Mouse (Mus musculus) spleen, postnatal 14 days (tissue): ENCODE measurements around the gene Atm.

Experiments used
- DNase-seq, 2 experiments: peaks; one replicate each; pipeline ENCODE4 v3.0.0; 2021 to 2022; ENCODE audit warnings: low spot score in 2 of 2

Atm gene

DNA sequence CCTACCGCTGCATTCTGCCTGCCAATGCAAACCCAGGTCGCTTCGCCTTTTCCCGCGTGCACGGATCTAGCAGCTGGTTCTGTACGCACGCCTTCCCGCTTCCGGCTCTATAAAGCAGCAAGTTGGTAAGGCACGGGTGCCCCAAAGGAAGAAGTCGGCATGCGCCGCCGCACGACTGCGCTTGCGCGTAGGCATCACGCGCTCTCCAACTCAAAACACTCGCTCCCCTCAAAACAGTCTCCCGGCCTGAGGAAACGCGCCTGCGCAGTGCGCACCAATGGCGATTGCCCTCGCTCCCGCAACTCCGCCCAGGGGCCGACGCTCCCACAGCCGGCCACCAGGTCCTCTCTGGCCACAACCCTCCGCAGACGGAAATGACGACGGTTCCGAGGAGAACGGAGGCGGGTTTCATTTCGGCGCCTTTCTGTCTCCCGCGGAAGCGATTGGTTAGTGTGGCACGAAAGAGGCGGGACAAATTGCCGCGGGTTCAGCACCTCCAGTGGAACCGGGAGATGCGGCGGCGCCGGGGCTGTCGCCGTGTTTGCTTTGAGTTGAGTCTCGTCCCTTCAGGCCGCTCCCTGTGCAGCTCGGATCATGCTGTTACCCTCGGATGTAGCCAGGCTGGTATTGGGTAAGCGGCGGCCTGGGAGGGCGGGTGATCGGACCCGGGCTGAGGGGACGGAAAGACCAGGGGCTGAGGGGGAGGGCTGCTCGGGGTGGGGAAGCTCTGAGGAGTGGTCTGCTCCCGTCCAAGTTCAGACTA is at the start of gene Atm, which contains the start of gene Npat:
Gene Atm (minus strand): TSS at position 183 of the 763 bp plus-strand sequence.
Gene Npat (plus strand): TSS at position 490 of the 763 bp plus-strand sequence.
- DNase-seq, result peak; percentile 98

DNA sequence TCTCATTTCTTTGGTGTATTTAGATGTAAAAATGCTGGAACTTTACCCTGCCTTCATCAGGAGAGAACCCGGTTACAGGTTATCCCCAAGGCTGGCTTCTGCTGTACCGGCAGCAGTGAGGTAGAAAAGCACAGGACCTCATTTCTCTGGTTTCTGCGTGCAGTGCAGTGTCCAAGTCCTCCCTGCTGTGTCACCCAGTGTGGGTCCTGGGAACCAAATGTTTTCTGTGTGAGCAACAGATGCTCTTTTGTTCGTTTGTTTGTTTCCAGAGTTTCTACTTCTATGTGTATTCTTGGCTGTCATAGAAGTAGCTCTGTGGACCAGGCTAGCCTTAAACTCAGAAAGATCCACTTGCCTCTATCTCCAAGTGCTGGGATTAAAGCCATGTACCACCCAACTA is 45.3 kb upstream of the Atm start:
- DNase-seq, result no peak

DNA sequence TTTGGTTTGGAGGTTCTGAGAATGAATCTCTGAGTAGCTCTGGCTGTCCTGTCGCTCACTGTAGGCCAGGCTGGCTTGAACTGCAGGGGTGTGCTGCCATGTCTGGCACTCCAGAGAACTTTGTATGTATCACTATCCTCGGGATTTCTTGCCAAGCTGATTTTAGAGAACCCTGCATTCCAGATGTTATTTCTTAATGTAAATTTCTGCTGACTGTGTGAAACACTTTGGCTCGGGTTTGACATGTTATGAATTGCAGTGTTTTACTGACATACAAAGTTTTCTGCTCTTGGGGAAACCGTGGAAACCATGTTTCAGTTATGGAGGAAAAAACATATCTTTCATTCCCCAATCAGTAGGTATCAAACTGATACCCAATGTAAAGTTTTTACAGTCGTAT is 39.2 kb upstream of the Atm start:
- no peak for DNase-seq

DNA sequence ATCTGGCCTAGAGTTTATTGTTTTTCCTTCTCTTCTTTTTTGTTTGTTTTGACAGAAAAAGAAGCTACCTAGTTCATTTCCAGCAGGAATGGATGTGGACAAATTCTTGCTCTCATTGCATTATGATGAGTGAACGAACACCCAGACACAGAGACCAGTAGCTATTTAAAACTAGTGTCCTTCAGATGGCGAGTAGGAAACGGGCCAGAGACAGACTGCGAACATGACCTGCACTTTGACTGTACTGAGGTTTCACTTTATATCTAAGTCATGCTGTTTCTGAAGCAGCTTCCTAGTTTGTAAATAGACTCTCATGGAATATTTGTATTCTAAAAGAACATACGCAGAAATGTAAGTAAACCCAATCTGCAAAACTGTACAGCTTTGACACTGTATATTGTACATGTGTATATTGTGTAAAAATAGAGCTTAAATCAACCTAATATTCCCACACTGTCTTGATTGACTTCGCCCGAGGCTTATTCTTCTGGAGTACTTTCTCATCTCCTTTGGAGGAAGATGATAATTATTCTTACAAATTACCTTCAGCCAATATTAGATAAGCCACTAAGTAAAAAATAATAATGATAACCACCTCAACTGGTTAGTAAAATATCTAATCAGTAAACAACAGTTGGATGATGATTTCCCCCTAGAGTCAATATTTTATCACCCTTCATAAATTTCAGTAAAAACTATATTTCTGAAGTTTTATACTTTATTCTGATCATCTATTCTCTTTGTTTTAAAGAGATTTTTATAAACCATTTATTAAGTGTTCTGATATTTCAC is 36.2 kb upstream of the Atm start:
- no peak for DNase-seq

DNA sequence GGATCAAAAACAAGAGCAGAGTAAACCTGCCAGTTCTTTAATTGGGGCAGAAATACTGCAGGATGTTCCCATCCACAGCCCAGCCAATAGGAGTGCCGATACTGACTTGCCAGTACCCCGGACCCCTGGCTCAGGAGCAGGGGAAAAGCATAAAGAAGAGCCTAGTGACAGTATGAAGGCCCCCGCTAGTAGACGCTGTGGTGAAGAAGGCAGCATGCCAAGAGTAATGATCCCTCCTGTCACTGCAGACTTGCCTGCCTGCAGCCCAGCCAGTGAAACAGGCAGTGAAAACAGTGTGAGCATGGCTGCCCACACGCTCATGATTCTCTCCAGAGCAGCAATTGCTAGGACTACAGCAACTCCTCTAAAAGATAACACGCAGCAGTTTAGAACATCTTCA is 34.1 kb upstream of the Atm start:
- DNase-seq, result no peak

DNA sequence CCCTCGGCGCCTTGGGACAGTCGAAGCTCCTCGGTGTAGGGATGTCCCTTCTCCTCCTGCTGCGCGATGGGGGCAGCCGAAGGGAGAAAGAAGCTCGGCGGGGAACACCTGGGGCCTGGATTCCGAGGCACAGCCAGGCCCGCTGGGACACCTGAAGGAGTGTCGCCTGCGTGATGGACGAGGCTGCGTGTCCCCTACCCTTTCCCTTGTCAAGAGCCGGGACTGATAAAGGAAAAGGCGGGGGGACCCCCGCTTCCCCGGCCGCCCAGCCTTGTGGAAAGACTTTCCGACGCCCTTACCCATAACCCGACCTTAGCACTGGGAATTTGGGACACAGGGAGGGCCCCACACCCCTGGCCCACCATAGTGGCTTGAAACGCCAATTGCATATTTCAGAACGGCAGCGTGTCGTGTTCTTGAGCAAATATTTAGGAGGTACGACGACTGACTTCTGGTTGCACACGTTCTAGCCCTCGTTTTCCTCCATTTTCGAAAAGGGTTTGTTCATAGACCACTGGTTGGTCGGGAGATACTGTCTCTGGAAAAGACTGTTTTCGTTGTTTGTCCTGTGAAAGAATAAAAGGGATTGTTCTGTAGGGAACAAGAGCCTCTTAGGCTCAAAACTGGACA is 911 bp upstream of the Atm start:
- DNase-seq, result no peak

DNA sequence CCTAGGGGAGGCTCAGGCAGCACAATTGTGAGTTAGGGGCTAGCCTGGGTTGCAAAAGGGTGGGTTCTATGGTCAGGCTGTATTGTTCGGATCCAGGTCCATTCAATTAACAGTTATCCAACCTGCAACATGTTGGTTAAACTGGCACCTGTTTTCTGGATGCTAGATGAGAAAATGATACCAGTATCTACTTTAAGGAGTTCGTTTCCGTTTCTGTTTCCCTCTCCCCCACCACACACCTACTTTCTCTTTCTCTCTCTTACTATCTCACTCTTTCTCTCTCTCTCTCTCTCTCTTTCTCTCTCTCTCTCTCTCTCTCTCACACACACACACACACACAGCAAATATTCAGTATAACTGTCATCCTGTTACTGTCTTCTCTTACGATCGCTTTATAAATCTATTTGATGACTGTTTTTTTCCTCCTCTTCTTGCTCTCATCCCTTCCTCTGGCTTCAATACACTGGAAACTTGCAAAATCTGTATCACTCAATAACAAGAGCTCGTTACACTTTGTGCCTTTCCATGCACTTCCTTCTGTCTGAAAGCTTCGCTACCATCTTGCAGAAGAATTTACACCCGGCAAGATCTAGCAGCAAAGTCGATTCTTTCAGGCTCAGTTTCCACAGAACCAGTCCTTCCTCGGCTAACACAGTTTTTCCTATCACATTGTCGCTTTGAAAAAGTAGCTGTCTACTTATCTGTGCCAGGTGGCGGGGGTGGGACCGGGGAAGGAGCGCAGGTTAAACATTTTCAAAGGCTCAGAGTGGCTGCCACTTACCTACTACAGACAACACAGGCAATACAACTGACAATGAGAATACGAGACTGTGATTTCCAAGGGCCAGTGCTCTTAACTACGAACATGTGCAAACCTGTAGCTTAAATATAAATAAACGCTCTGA is 872 bp downstream of the Atm start:
- DNase-seq, result no peak

DNA sequence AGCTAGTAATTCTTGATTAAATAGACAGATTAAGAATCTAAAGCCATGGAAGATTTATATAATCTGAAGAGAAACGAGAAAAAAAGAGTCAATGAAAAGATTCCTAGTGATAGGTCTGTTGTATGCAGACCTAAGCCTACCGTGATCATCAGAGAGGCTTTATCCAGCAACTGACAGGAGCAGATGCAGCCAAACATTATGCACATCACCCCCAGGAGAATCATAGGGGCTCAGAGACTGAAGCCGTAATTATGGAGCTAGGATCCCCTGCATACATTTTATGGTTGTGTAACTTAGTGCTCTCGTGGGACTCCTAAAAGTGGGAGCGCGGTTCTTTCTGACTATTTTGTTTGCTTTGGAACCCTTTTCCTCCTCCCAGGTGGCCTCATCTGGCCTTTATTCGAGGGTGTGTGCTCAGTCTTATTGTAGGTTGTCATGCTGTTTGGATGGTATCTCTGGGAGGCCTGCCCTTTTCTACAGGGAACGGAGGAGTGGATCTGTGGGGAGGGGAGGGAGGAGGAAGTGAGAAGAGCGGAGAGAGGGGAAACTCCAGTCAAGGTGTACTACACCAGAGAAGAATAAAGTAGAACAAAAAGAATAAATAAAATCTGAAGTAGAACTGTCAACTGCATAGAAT is 19.0 kb downstream of the Atm start:
- no peak for DNase-seq

DNA sequence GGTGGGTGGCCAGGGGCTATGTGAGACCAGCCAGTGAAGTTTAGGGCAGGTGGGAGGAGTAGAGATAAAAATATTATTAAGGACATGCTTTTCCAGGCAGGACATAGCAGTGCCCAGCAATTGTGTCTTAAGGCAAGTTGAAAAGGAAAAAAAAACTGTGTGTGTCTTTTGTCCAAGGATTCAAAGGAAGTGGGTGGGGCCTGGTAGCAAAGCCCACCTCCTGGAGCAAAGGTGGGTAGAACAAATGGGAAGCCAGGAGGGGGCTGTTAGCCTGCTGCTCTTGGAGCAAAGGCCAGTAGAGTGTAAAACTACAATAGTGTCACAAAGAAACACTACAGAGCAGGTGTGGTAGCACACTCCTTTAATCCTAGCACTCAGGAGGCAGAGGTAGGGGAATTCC is 22.4 kb downstream of the Atm start:
- no peak for DNase-seq

DNA sequence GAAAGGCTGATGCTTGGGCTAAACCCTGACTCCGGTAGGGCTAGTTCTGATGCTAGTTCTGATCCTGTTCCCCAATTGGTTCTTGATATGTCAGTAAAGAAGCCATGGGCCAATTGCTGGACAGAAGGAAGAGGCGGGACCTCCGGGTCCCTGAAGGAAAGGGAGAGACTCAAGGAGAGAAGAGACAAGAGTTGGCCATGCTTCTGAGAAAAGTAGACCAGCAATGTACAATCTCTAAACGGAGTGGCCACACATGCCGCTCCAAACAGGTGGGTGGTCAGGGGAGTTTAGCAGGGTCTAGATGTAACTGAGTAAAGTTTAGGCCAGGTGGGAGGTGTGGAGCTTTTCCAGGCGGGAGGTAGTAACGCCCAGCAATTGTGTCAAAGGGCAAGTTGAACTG is 28.5 kb downstream of the Atm start:
- DNase-seq, result no peak

DNA sequence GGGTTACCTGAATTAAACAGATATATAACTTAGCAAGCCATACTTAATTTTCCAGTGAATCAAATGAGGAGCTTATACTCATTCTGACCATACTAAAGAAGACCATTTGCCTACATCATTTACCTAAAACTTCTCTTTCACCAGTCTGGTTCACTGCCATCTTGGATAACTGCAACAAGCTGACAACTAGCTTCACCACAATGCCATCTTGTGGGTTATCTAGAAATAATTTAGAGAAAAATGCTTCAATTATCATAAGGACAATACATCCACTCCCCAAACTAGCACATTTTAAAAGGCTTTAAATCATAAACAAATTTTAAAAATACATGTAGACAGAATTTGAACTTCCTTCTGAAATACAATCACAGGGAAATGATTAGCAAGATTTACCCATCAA is 50.7 kb downstream of the Atm start:
- DNase-seq, result no peak

DNA sequence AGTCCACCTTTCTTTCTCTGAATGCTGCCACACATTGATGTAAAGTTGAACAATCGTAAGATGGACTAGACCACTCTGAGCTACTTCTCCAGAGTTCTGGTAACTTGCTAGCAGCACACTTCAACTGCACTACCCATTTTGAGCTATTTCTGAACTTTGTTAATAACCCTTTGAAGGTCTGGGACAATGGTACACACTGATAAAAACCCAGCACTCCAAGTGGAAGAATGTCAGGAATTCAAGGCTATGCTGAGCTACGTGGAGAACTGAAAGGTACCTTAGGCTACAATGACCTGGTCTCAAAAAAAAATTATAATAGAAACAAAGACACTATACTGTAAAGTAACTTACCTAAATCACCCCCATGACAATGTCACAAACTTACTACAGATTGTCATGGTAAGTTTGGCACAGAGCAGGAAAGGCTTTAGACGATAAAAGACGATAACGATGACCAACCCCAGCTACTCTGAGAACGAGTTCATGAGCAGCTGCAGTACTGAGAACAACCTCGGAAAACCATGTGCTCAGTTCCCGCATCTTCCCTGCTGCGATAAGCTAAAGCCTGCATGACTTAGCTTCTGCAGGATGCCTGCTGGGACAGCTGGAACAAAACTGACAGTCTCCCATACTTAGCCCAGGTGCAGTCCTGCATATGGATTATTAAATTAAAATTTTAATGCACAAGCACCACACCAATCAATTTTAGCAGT is 63.6 kb downstream of the Atm start:
- no peak for DNase-seq

DNA sequence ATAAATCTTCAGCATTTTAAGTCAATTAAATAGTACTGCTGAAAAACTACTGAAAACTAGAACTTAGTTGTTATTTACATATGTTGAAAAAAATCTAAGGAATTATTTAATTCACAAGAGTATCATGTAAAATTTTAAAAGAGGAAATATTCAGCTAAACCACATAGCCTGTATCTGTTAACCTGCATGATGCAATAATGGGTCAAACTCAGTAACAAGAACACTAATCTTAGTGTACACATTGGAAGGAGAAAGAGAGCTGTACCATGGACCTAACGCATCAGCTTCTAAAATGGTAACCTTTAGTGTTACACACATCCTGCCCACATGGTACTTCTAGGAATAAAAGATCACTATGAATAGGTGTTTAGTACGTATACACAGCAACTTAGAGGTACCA is 84.5 kb downstream of the Atm start:
- DNase-seq, result no peak

DNA sequence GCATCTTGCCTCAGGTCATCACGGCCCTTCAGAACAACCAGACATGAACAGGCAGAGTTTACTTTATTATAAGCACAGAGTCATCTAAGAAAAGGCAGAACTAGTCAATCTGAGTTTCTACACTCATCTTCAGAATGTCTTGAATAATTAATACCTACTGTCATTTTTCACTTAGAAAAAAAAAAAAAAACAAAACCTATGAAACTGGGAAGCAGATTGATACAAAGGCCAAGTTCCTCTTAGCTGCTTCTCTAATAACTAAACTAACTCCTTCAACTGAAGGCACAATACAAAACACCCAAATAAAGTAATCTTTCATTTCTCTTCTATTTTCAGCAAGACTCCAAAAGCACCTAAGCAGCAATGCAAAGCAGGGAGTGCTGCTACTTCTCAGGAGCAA is 85.9 kb downstream of the Atm start:
- DNase-seq, result no peak

DNA sequence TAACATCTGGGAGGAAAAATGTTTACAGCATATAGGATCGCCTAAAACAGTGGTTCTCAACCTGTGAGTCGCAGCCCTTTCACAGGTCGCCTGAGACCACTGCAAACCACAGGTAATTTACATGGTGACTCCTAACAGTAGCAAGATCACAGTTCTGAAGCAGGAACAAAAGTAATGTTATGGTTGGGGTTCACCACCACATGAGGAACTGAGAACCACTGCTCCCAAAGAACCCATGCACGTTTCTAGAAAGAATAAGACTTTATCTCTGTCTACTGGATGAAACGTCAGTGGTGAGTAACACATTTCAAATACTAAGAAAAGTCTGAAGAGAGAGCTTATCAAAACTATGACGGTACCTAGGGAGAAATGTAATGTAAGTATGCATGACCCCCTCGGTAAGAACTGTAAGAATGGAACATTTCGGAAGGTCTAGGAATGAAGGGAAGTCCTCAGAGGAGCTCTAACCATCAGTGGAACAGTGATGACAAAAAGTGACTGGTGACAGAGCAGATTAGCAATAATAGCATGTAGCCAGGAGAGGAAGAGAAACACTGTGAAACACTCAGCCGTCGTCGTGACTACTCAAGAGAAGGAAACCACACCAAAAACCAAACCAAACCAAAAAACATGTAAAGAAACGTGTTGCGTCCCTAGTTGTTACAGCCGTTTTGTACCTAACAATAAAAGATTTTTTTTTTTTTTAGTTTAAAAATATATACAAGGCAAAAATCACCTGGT is 100.5 kb downstream of the Atm start:
- no peak for DNase-seq

DNA sequence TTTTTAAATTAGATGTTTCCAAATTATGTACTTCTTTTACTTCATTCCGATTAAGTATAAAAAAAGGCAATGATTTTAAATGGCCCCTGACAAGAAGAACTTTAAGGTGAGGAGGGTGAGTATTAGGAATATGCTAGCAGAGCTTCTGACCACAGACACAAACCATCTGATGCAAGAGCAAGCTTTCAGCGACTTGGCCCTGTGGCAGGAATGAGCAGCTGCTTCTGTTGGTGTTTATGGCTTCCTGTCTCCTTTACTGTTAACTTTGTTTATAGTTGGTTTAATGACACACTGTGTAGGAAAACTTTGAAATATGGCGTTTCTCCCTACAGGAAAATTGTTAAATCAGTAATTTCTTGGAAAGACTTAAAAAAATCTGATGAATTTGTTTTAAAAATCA is 108.9 kb downstream of the Atm start:
- DNase-seq, result no peak

DNA sequence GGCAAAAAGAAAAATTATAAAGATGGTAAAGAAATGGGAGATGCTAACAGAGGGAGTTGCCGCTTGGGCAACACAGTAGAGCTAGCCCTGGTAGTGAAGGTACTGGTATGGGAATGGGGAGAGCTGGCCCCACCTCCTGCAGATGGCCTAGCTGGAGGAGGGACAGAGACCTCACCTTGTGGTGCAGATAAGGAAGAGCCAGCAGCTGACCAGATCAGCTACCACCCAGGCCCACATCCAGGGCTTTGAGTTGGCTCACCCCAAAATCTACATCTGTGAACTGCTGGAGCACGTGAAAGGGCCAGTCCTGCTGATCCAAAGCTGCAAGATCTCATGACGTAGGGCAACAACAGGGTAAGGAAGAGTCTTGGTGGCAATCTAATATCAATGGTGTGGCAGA is 109.8 kb downstream of the Atm start:
- no peak for DNase-seq

DNA sequence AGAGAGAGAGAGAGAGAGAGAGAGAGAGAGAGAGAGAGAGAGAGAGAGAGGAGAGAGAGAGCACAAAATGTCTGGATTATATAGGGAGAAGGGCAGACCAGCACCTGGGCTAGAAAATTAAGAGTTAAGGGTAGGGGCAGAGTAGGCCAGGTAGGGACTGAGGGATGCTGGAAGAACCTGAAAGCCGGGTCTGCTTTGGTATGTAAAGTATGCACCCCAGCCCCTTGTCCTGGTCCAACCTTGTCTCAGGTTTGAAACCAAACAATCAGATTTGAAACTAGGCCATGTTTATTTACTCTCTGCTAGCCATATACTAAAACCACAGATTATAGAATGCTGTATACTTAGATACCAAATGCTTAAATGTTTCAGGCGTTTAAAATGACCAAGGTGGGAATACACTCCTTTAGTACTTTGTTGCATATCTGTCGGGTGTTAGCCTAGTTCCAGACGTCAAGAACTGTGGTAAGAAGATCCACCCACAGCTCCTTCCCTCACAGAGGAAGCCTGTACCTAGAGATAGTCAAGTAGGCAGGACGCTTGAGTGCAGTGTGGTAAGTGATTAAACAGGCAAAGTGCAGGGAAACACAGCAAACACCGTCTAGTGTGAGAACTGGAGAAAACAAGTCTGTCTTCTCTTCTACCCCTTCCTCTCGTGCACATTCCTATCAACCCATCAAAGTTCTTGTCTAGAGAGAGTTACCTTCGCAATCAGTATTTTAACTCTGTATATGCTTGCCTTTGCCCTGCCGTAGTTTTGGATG is 114.2 kb downstream of the Atm start:
- no peak for DNase-seq

DNA sequence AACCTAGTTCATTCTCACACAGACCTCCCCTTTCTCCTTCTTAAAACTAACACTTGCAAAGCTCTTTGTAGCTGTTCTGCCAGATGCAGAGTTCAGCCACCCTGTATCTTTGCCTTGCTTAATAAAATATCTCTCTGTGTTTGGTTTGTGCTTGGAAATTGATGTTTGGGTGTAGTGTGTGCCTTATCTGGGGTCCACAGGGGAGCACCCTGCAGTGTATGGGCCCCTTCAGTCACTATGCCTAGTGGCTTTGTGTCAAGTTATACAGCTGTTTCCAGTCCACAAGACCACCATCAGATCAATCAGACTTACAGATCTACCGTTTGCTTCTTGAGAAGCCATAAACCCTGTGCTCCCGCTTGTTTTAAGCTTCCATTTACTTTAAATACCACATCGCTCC is 127.1 kb downstream of the Atm start:
- no peak for DNase-seq
